Mouse (Mus musculus) myocyte (in vitro differentiated cells): Measurements from ENCODE around the gene Lce3c. TPM values are rescaled to one million over a fixed set of nuclear protein-coding genes. Genes with fewer than 3 reads are reported as not detected.

Experiments
- H3K27me3 ChIP-seq: one replicate; pipeline ENCODE4 v1.6.1; 2011; ENCODE audit not compliant: control insufficient read depth, insufficient read depth, insufficient read length
- H3K36me3 ChIP-seq: one replicate; pipeline ENCODE4 v1.6.1; 2011; ENCODE audit not compliant: control insufficient read depth, insufficient read depth
- H3K4me2 ChIP-seq: one replicate; pipeline ENCODE4 v1.6.1; 2011; ENCODE audit warnings: low read depth, control low read depth
- H3K4me3 ChIP-seq: one replicate; pipeline ENCODE4 v1.5.1; 2011; ENCODE audit warnings: mild to moderate bottlenecking, control low read depth, moderate library complexity
- H3K79me2 ChIP-seq: one replicate; pipeline ENCODE4 v1.6.1; 2011; ENCODE audit not compliant: control insufficient read depth, insufficient read depth
- H3ac ChIP-seq: one replicate; pipeline ENCODE4 v1.6.1; 2011; ENCODE audit not compliant: control insufficient read depth, insufficient read length
- CEBPB ChIP-seq: IDR thresholded peaks from 2 replicates; pipeline ENCODE4 v1.6.1; 2011; ENCODE audit warnings: mild to moderate bottlenecking, moderate library complexity; ENCODE audit not compliant: poor library complexity, insufficient read depth, severe bottlenecking
- E2F4 ChIP-seq: IDR thresholded peaks from one replicate; pipeline ENCODE4 v1.6.1; 2011; ENCODE audit warnings: mild to moderate bottlenecking, control low read depth, moderate library complexity; ENCODE audit not compliant: insufficient read depth
- MAX ChIP-seq: IDR thresholded peaks from one replicate; pipeline ENCODE4 v1.6.1; 2011; ENCODE audit warnings: low read depth, mild to moderate bottlenecking, control low read depth
- MYOD1 ChIP-seq, 3 experiments: IDR thresholded peaks; one replicate each; pipeline ENCODE4 v1.6.1; 2011; ENCODE audit warnings: control low read depth in 2 of 3, low read depth in 2 of 3, mild to moderate bottlenecking in 2 of 3, moderate library complexity in 1 of 3; ENCODE audit not compliant: insufficient read length in 2 of 3, control insufficient read depth in 1 of 3
- MYOG ChIP-seq, 3 experiments: IDR thresholded peaks; one replicate each; pipeline ENCODE4 v1.6.1; 2011; ENCODE audit warnings: control low read depth in 2 of 3, low read depth in 2 of 3, mild to moderate bottlenecking in 2 of 3; ENCODE audit not compliant: insufficient read length in 2 of 3, control insufficient read depth in 1 of 3, insufficient read depth in 1 of 3
- POLR2A ChIP-seq: IDR thresholded peaks from one replicate; pipeline ENCODE4 v1.6.1; 2011; ENCODE audit warnings: low read depth, mild to moderate bottlenecking, control low read depth, moderate library complexity; ENCODE audit not compliant: insufficient read length
- POLR2AphosphoS2 ChIP-seq: IDR thresholded peaks from one replicate; pipeline ENCODE4 v1.6.1; 2011; ENCODE audit warnings: low read depth, control low read depth; ENCODE audit not compliant: insufficient read length
- REST ChIP-seq: IDR thresholded peaks from one replicate; pipeline ENCODE4 v1.6.1; 2011; ENCODE audit warnings: mild to moderate bottlenecking, control low read depth, moderate library complexity; ENCODE audit not compliant: insufficient read depth, insufficient read length
- SRF ChIP-seq: IDR thresholded peaks from one replicate; pipeline ENCODE4 v1.6.1; 2011; ENCODE audit warnings: low read depth; ENCODE audit not compliant: control insufficient read depth, insufficient read length
- TCF12 ChIP-seq: IDR thresholded peaks from one replicate; pipeline ENCODE4 v1.6.1; 2011; ENCODE audit warnings: mild to moderate bottlenecking, control low read depth; ENCODE audit not compliant: poor library complexity, insufficient read depth, severe bottlenecking
- TCF3 ChIP-seq: IDR thresholded peaks from one replicate; pipeline ENCODE4 v1.6.1; 2011; ENCODE audit warnings: low read depth, control low read depth; ENCODE audit not compliant: insufficient read length
- USF1 ChIP-seq: IDR thresholded peaks from one replicate; pipeline ENCODE4 v1.6.1; 2011; ENCODE audit warnings: low read depth, mild to moderate bottlenecking, control low read depth, moderate library complexity
- polyA plus RNA-seq: library from polyadenylated mRNA; unstranded; fragments of >200 nt; fragmentation: generic; extraction: Trizol; gene quantifications from one replicate; pipeline ENCODE4 v1.2.1, GENCODE M21; 2012; ENCODE audit warnings: missing spikeins

Lce3c gene
- polyA plus RNA-seq, 1 experiment = not detected

- no peak for TF ChIP-seq CEBPB
- H3K4me3 ChIP-seq = no peak overlapping the region
- no peaks in the 10 kb centered on the region for H3K27me3 ChIP-seq
- H3K36me3 ChIP-seq = no peaks in the 10 kb centered on the region
- no peak overlapping the region for H3K4me2 ChIP-seq
- H3ac ChIP-seq = no peak overlapping the region
- H3K79me2 ChIP-seq = no peaks in the 10 kb centered on the region
Measured at GRCm38 (mm10) chr3:92907571-92907970, 36.7 kb upstream of the Lce3c start.

GRCm38 (mm10) chr3:92920364-92920763 is 23.9 kb upstream of the Lce3c start:
- no peak overlapping the region for H3K4me3 ChIP-seq
- no peaks in the 10 kb centered on the region for H3K27me3 ChIP-seq
- no peak overlapping the region for H3ac ChIP-seq
- TF ChIP-seq TCF3 (no peak), MYOG (IDR thresholded peaks at IDR 0.05; ENCODE audit: control insufficient read depth in 1 of 3, insufficient read depth in 1 of 3, insufficient read length in 2 of 3, low read depth in 2 of 3) (no peak), REST (no peak), SRF (no peak), TCF12 (no peak)
- no peaks in the 10 kb centered on the region for H3K79me2 ChIP-seq
- H3K4me2 ChIP-seq = no peak overlapping the region
- H3K36me3 ChIP-seq = no peaks in the 10 kb centered on the region

DNA sequence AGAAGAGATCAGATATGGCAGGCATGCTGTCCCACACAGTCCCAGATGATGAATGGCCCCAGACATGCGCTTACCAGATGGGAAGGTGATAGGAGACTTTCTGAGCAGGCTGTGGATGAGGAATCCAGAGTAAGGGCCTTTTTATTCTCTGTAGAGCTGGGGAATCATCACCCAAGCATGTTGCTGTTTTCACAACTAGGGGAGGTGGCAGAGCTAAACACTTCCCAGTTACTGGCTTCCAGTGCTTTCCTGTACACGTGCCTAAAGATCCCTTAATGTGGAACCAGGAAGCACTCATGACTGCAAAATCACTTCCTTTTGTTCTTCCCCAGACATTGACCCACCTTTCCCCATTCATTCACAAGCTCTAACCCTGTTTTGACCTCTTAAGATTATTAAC is 18.2 kb upstream of the Lce3c start, which contains the start of gene Lce3a:
Gene Lce3a (minus strand): TSS at position 101 of the 400 bp plus-strand sequence.
- H3ac ChIP-seq = no peak within 1 kb of the TSS
- H3K36me3 ChIP-seq = no peaks in the 10 kb centered on the region
- no peaks in the 10 kb centered on the region for H3K27me3 ChIP-seq
- no peak within 1 kb of the TSS for H3K4me2 ChIP-seq
- H3K79me2 ChIP-seq = no peaks in the 10 kb centered on the region
- no peak within 1 kb of the TSS for H3K4me3 ChIP-seq
- no peak for TF ChIP-seq SRF
- no peak for TF ChIP-seq MYOG (IDR thresholded peaks at IDR 0.05; ENCODE audit: control insufficient read depth in 1 of 3, insufficient read depth in 1 of 3, insufficient read length in 2 of 3, low read depth in 2 of 3)
- TF ChIP-seq TCF12 = no peak
- no peak for TF ChIP-seq E2F4
- TF ChIP-seq POLR2AphosphoS2 = no peak
- no peak for TF ChIP-seq TCF3
- TF ChIP-seq USF1 = no peak
- TF ChIP-seq MAX = no peak
- TF ChIP-seq POLR2A = no peak
- no peak for TF ChIP-seq MYOD1 (IDR thresholded peaks at IDR 0.05; ENCODE audit: control insufficient read depth in 1 of 3, insufficient read length in 2 of 3, low read depth in 2 of 3)
- no peak for TF ChIP-seq CEBPB

DNA sequence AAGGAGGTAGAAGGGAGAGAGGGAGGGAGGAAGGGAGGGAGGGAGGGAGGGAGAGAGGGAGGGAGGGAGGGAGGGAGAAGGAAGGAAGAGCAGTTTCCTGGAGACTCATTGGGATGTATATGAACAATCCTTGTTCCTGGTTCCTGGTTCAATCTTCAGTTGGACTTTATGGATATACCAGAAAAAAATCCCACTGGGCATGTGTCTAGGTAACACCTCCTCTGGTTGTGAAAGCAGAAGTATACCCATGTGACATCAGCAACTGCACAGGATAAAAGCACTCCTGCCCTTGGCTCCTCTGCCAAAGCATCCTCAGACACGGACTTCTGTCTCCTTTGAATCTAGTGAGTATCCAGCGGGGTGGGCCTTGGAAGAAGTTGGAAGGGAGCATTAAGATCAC is 11.6 kb upstream of the Lce3c start, which contains the start of gene Lce3b:
Gene Lce3b (plus strand): TSS at position 301 of the 400 bp plus-strand sequence.
- Histone ChIP-seq H3K79me2 (no peaks in the 10 kb centered on the region), H3K36me3 (no peaks in the 10 kb centered on the region), H3K4me3 (no peak within 1 kb of the TSS), H3K27me3 (no peaks in the 10 kb centered on the region), H3ac (no peak within 1 kb of the TSS), H3K4me2 (no peak within 1 kb of the TSS)
- no peak for TF ChIP-seq MYOD1 (IDR thresholded peaks at IDR 0.05; ENCODE audit: control insufficient read depth in 1 of 3, insufficient read length in 2 of 3, low read depth in 2 of 3)
- TF ChIP-seq TCF12 = no peak
- TF ChIP-seq E2F4 = no peak
- TF ChIP-seq MYOG (IDR thresholded peaks at IDR 0.05; ENCODE audit: control insufficient read depth in 1 of 3, insufficient read depth in 1 of 3, insufficient read length in 2 of 3, low read depth in 2 of 3) = no peak
- TF ChIP-seq USF1 = no peak
- TF ChIP-seq CEBPB = no peak
- TF ChIP-seq POLR2A = no peak
- no peak for TF ChIP-seq TCF3
- TF ChIP-seq REST = no peak
- no peak for TF ChIP-seq POLR2AphosphoS2
- TF ChIP-seq MAX = no peak

DNA sequence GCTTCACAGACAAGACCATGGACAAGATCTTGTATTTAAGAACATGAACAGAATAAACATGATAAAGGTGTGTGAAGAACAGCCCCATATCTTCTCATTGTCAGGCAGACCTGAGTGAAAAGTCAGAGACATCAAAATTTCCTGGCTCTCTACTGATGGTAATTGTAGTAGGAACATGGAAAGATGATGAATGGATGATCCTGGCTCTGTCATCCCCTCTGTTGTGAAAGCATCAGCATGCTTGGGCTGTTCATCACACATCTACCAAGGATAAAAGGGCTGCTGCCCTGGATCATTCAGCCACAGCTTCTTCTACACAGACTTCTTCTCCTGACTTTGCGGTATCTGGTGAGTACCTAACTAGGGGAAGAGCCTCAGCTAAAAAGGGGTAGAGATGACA is 12.8 kb downstream of the Lce3c start, which contains the start of gene Lce3d:
Gene Lce3d (plus strand): TSS at position 301 of the 400 bp plus-strand sequence.
- Histone ChIP-seq H3K36me3 (no peaks in the 10 kb centered on the region), H3ac (no peak within 1 kb of the TSS), H3K4me2 (no peak within 1 kb of the TSS), H3K27me3 (no peaks in the 10 kb centered on the region), H3K4me3 (no peak within 1 kb of the TSS), H3K79me2 (no peaks in the 10 kb centered on the region)
- no peak for TF ChIP-seq TCF3
- TF ChIP-seq MAX = no peak
- TF ChIP-seq SRF = no peak
- no peak for TF ChIP-seq REST
- TF ChIP-seq USF1 = no peak
- no peak for TF ChIP-seq CEBPB
- no peak for TF ChIP-seq TCF12
- no peak for TF ChIP-seq E2F4
- TF ChIP-seq MYOD1 (IDR thresholded peaks at IDR 0.05; ENCODE audit: control insufficient read depth in 1 of 3, insufficient read length in 2 of 3, low read depth in 2 of 3) = no peak
- TF ChIP-seq POLR2AphosphoS2 = no peak
- no peak for TF ChIP-seq MYOG (IDR thresholded peaks at IDR 0.05; ENCODE audit: control insufficient read depth in 1 of 3, insufficient read depth in 1 of 3, insufficient read length in 2 of 3, low read depth in 2 of 3)
